Mouse (Mus musculus) B cell, adult 2 months (primary cell): Measurements from ENCODE around the gene Fbxw10.
A peak's percentile ranks its signal among the peaks of the same experiment; 100 is the strongest.

Source experiments
- DNase-seq, 2 experiments: peaks; one replicate each; pipeline ENCODE4 v3.0.0; 2022

The Fbxw10 gene

GRCm38 (mm10) chr11:62846961-62847654, at the start of gene Fbxw10:
Fbxw10 (plus strand) TSS chr11:62847069.
- DNase-seq: peak; percentile 52 to 57

- DNase-seq: no peak
Observed at GRCm38 (mm10) chr11:62804119-62804518, 42.8 kb upstream of the Fbxw10 start.

- no peak for DNase-seq
Observed at GRCm38 (mm10) chr11:62807965-62808364, 38.9 kb upstream of the Fbxw10 start.

- peak; percentile 17 to 21 for DNase-seq
Observed at GRCm38 (mm10) chr11:62809201-62809600, 37.7 kb upstream of the Fbxw10 start.

GRCm38 (mm10) chr11:62812268-62812667, 34.6 kb upstream of the Fbxw10 start:
- DNase-seq: no peak

GRCm38 (mm10) chr11:62813497-62813896, 33.4 kb upstream of the Fbxw10 start:
- DNase-seq: no peak

- no peak for DNase-seq
Observed at GRCm38 (mm10) chr11:62813970-62814624, 32.8 kb upstream of the Fbxw10 start.

GRCm38 (mm10) chr11:62814625-62815024, 32.2 kb upstream of the Fbxw10 start:
- no peak for DNase-seq

GRCm38 (mm10) chr11:62815438-62815837, 31.4 kb upstream of the Fbxw10 start:
- no peak for DNase-seq

- DNase-seq: no peak
Observed at GRCm38 (mm10) chr11:62816591-62816990, 30.3 kb upstream of the Fbxw10 start.

GRCm38 (mm10) chr11:62819059-62819686, 27.7 kb upstream of the Fbxw10 start:
- DNase-seq: no peak

GRCm38 (mm10) chr11:62820059-62820541, 26.8 kb upstream of the Fbxw10 start, which contains the start of gene Trim16:
Trim16 (plus strand) TSS chr11:62820231.
- DNase-seq: peak in 1 of 2 experiments; percentile 23

GRCm38 (mm10) chr11:62820661-62821437, 26.0 kb upstream of the Fbxw10 start:
- peak; percentile 48 to 54 for DNase-seq

- peak; percentile 8 to 9 for DNase-seq
Observed at GRCm38 (mm10) chr11:62821893-62822292, 25.0 kb upstream of the Fbxw10 start.

- DNase-seq: no peak
Observed at GRCm38 (mm10) chr11:62824211-62824610, 22.7 kb upstream of the Fbxw10 start.

- DNase-seq: no peak
Observed at GRCm38 (mm10) chr11:62825222-62826105, 21.4 kb upstream of the Fbxw10 start.

- no peak for DNase-seq
Observed at GRCm38 (mm10) chr11:62826106-62826733, 20.6 kb upstream of the Fbxw10 start.

GRCm38 (mm10) chr11:62827135-62827534, 19.7 kb upstream of the Fbxw10 start:
- no peak for DNase-seq

- DNase-seq: no peak
Observed at GRCm38 (mm10) chr11:62827911-62828310, 19.0 kb upstream of the Fbxw10 start.

- DNase-seq: no peak
Observed at GRCm38 (mm10) chr11:62830387-62830786, 16.5 kb upstream of the Fbxw10 start.

GRCm38 (mm10) chr11:62831906-62832305, 15.0 kb upstream of the Fbxw10 start:
- DNase-seq: no peak
